Mouse (Mus musculus) small intestine, adult 2 months (tissue): ENCODE results near the gene Pcnx3. TPM values are rescaled to one million over a fixed set of nuclear protein-coding genes. Genes with fewer than 3 reads are reported as not detected.
"Not testable (repeated sequence)": the region's sequence is repeated elsewhere in the genome, so short reads cannot be mapped to it uniquely, and the experiment has no call there.

ENCODE experiments used
- H3K27ac ChIP-seq: fragments of 200-500 bp; 2 replicates; pipeline ENCODE4 v1.5.1; 2012; ENCODE audit warnings: low read depth, low read length, control low read depth, inconsistent platforms; ENCODE audit not compliant: insufficient read depth
- H3K27me3 ChIP-seq: fragments of 200-500 bp; 2 replicates; pipeline ENCODE4 v1.6.1; 2012; ENCODE audit warnings: mild to moderate bottlenecking, moderate library complexity, low read length, inconsistent platforms; ENCODE audit not compliant: control insufficient read depth, insufficient read depth
- H3K36me3 ChIP-seq: fragments of 200-500 bp; 2 replicates; pipeline ENCODE4 v1.6.1; 2012; ENCODE audit warnings: mild to moderate bottlenecking, low read length, control low read depth, inconsistent platforms; ENCODE audit not compliant: control insufficient read depth, insufficient read depth
- H3K4me1 ChIP-seq: fragments of 200-500 bp; 2 replicates; pipeline ENCODE4 v1.6.1; 2012; ENCODE audit warnings: low read length, inconsistent platforms, mixed read lengths; ENCODE audit not compliant: control insufficient read depth, insufficient read depth, insufficient read length
- H3K4me3 ChIP-seq: fragments of 200-500 bp; 2 replicates; pipeline ENCODE4 v1.5.1; 2012; ENCODE audit warnings: low read depth, mild to moderate bottlenecking, control low read depth, inconsistent platforms, low read length, moderate library complexity
- CTCF ChIP-seq: fragments of 200-500 bp; IDR thresholded peaks from 2 replicates; pipeline ENCODE4 v1.5.1; 2012; ENCODE audit warnings: low read depth, mild to moderate bottlenecking, control low read depth, inconsistent platforms, low read length, moderate library complexity, mixed read lengths; ENCODE audit not compliant: insufficient replicate concordance, insufficient read length; ENCODE audit errors: extremely low read depth
- POLR2A ChIP-seq: fragments of 200-500 bp; IDR thresholded peaks from 2 replicates; pipeline ENCODE4 v1.6.1; 2012; ENCODE audit warnings: low read depth, mild to moderate bottlenecking, control low read depth, inconsistent platforms, low read length, moderate library complexity
- WGBS: fragments of 180-500 bp; shearing (Covaris S2); methylation state at CpG from one replicate; pipeline ENCODE4 v1.1.7; 2018; 5-methylcytosine and 5-hydroxymethylcytosine counted together
- polyA plus RNA-seq: library from polyadenylated mRNA; depleted of rRNA; stranded (reverse); fragments of >200 nt; gene quantifications from 2 replicates; pipeline ENCODE4 v1.2.3, GENCODE M21; 2012

Gene Pcnx3
- polyA plus RNA-seq, 1 experiment, result 150 TPM

DNA sequence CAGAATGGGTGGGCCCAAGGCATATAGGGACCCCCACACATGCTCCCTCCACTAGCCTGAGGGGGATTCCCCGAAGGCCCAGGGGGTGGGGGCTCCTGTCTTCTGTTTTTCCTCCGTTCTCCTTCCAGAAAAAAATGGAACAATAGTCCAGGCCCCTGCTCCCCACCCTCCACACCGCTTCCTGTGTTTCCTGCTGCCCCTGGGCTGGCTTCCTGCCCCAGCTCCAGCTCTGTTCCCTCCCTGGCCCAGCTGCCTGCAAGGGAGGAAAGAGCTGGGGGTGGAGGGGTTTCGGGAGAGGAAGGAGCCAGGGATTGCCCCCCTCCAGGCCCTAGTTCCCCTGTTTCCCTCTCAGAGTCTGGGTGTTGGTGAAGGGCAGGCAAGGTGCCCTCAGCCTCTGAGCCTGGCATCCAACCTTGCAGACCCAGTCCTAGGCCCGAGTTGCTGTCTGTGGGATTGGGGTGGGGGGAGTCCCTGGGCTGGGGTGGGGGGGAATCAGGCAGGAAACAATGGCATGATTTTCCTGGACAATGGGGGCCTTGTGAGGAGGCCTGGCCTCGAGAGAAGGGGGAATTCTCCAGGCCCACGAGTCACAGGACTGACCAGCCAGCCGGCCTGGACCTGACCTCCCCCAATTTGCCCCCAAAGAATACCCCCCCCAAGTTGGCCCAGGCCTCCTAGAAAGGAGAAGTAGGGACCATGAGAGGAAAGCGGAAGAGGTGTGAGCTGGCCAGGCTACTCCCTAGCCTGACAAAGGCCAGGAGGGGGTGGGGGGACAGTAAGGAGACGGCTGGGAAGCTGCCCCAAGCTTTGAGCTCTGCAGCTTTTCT is 3.6 kb upstream of the Pcnx3 start:
- peaks cover 25% of the 10 kb centered on the region for H3K4me1 ChIP-seq
- peak overlapping the region; percentile 39 for H3K27ac ChIP-seq
- WGBS, result 61% methylated on average over 10 of the region's 10 CpGs
- H3K4me3 ChIP-seq, result peak overlapping the region; percentile 97
- TF ChIP-seq POLR2A (no peak), CTCF (no peak)
- H3K27me3 ChIP-seq, result no peaks in the 10 kb centered on the region
- peaks cover 44% of the 10 kb centered on the region for H3K36me3 ChIP-seq

DNA sequence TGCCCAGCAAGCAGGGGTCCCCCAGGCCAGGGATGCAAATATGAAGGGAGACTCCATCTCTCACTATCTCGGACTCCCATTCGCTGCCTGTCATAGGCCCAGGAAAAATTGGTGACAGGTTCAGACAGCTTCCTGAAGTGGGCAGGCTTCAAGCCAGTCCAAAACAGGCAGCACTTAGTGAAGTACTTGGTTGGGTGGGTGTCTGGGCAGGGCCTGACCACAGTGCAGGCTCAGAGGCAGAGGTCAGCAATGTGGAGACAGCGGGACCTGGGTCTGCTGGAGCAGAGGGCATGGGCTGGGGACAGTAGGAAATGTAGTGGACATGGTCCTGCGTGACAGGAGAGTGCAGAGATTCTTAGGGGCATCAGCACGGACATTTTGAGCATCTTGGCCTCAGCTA is 2.9 kb upstream of the Pcnx3 start:
- H3K4me1 ChIP-seq, result peaks cover 25% of the 10 kb centered on the region
- H3K27me3 ChIP-seq, result no peaks in the 10 kb centered on the region
- H3K36me3 ChIP-seq, result peaks cover 37% of the 10 kb centered on the region
- H3K27ac ChIP-seq, result peak overlapping the region; percentile 39
- TF ChIP-seq POLR2A (no peak), CTCF (no peak)
- H3K4me3 ChIP-seq, result peak overlapping the region; percentile 97
- WGBS, result 65% methylated on average over 5 of the region's 5 CpGs

DNA sequence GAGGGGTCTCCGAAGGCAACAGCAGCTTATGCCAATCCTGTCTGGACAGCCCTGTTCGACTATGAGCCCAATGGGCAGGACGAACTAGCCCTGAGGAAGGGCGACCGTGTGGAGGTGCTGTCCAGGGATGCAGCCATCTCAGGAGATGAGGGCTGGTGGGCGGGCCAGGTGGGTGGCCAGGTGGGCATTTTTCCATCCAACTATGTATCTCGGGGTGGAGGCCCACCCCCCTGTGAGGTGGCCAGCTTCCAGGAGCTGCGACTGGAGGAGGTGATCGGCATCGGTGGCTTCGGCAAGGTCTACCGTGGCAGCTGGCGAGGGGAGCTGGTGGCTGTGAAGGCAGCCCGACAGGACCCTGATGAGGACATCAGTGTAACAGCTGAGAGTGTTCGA is 1.6 kb upstream of the Pcnx3 start:
- Histone ChIP-seq H3K4me3 (peak overlapping the region; percentile 97), H3K27me3 (no peaks in the 10 kb centered on the region), H3K36me3 (peaks cover 36% of the 10 kb centered on the region), H3K27ac (peak overlapping the region; percentile 99; the same call in 1 of the 2 replicates), H3K4me1 (peaks cover 23% of the 10 kb centered on the region)
- WGBS, result 15% methylated on average over 15 of the region's 15 CpGs
- no peak for TF ChIP-seq POLR2A
- no peak for TF ChIP-seq CTCF

DNA sequence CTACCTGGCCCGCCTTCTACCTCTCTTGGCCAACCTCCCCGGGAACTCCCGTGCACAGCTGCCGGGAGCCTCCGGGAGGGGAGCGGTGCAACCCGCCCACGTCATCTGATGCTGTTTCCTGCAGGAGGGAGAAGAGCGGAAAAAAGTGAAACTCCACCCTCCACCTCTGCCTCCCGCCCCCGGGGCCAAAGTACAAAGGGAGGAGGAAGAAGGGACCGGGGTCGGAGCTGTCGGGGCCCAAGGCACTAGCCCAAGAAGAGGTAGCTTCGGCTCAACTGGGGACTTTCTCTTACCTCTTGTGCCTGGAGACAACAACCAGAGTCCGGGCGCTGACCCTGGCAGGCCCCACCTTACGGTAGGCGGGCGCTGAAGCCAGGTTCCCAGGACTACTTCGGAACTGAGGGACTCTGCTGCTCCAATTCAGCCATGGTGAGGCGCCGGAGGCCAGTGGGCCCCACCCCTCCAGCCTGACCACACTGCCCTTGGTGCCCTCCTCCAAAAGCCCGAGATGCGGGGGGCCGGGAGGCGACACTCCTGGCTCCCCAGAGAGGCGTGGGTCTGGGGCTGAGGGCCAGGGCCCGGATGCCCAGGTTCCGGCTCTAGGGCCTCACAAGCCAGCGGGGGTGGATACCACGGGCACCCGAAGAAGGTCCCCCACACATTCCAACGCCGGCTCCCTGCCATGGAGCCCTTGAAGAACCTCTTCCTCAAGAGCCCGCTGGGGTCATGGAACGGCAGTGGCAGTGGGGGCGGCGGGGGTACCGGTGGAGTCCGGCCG is 1.0 kb upstream of the Pcnx3 start:
- Histone ChIP-seq H3K36me3 (peaks cover 37% of the 10 kb centered on the region), H3K27ac (peak overlapping the region; percentile 99), H3K4me3 (peak overlapping the region; percentile 97), H3K4me1 (peaks cover 23% of the 10 kb centered on the region), H3K27me3 (no peaks in the 10 kb centered on the region)
- 1% methylated on average over 42 of the region's 42 CpGs for WGBS
- TF ChIP-seq POLR2A (peak; percentile 81; the same call in 1 of the 2 replicates), CTCF (no peak)

DNA sequence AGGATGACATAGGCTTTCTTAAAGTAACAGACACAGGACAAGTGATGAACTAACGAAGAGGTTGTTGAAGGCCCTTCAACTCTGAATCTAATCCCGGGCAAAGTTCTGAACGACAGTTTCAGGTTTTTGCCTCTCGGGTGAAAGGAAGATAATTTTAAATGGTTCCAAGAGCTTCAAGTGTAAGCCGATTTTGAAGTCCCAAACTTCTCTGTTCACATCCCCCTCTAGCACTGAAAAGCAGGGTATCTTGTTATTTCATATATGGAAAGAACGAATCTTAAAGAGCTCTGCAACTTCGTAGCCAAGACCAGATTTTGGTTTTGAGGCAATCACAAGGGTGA is 350 bp upstream of the Pcnx3 start:
- peaks cover 23% of the 10 kb centered on the region for H3K4me1 ChIP-seq
- H3K4me3 ChIP-seq, result peak overlapping the region; percentile 97
- H3K27me3 ChIP-seq, result no peaks in the 10 kb centered on the region
- TF ChIP-seq CTCF, result no peak
- TF ChIP-seq POLR2A, result no peak
- H3K36me3 ChIP-seq, result peaks cover 42% of the 10 kb centered on the region
- under 1% methylated on average over 7 of the region's 7 CpGs for WGBS
- peak overlapping the region; percentile 99 for H3K27ac ChIP-seq

DNA sequence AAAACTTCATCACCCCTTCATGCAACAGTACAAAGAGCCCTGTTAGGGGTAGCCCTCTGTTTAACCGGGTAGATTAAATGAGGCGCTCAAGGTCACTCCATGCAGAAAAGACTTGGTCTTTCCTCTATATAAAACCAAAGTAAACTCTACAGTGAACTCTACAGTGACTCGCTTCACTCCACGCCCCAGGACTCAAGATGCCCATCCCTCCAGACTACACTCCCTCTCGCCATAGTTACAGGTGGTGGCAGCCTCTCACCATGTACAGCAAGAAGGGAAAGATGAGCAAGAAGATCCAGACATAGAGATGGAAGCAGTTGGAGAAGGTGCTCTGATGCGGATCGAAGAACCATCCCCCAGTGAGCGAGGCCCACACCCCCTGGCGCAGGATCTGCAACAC is 970 bp downstream of the Pcnx3 start:
- Histone ChIP-seq H3K27ac (no peak overlapping the region), H3K4me3 (peak overlapping the region; percentile 97), H3K27me3 (no peaks in the 10 kb centered on the region), H3K4me1 (peaks cover 20% of the 10 kb centered on the region), H3K36me3 (peaks cover 41% of the 10 kb centered on the region)
- TF ChIP-seq CTCF, result no peak
- no peak for TF ChIP-seq POLR2A
- WGBS, result 17% methylated on average over 9 of the region's 9 CpGs

DNA sequence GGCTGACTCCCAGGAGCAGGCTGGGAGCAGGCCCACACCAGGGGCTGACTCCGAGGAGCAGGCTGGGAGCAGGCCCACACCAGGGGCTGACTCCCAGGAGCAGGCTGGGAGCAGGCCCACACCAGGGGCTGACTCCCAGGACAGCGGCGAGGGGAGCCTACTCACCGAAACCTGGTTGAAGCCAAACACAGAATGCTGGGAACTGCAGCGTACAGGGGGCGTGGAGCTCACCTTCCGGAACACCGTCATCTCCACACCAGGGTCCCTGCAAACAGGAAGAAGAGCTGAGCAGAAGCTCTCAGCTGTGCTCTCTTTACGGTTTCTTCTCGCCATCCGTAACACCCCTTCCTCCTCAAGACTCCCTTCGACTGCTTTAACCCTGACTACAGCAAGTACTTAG is 1.8 kb downstream of the Pcnx3 start:
- H3K27me3 ChIP-seq, H3K27ac ChIP-seq, H3K4me3 ChIP-seq: not testable (repeated sequence)
- 95% methylated on average over 12 of the region's 12 CpGs for WGBS
- peaks cover 41% of the 10 kb centered on the region for H3K36me3 ChIP-seq
- H3K4me1 ChIP-seq, result peaks cover 17% of the 10 kb centered on the region
